Mouse (Mus musculus) liver, postnatal 0 days (tissue): Measurements from ENCODE around the gene Mlc1.

Experiments used
- CTCF ChIP-seq: sonication (generic); IDR thresholded peaks from 2 replicates; pipeline ENCODE4 v1.5.1; 2016; ENCODE audit warnings: antibody characterized with exemption, low read depth
- EP300 ChIP-seq: IDR thresholded peaks from 2 replicates; pipeline ENCODE4 v1.6.1; 2016; ENCODE audit warnings: antibody characterized with exemption, low read depth, mild to moderate bottlenecking

- no peak for TF ChIP-seq CTCF
- no peak for TF ChIP-seq EP300
Measured at GRCm38 (mm10) chr15:88978281-88979137, at the start of gene Mlc1.
